Mouse (Mus musculus) brain, embryonic 18.5 days (tissue): ENCODE measurements at regions not wholly inside any gene's neighbourhood (a gene's known extent, or its start where the extent isn't known, plus 50 kb on each side); places are given as distances from the start of the nearest gene placed in this dataset.

ENCODE experiments used
- DNase-seq: peaks from one replicate; pipeline ENCODE4 v3.0.0-alpha.2; 2012; ENCODE audit warnings: low read depth, low spot score

GRCm38 (mm10) chr15:62431150-62431678 is 1413.8 kb downstream of the Gsdmc2 start:
- DNase-seq = no peak

- no peak for DNase-seq
Measured at GRCm38 (mm10) chr15:62422995-62423394, 1422.0 kb downstream of the Gsdmc2 start.

GRCm38 (mm10) chr15:62421073-62421851 is 1423.7 kb downstream of the Gsdmc2 start:
- peak; percentile 8 for DNase-seq

- DNase-seq = no peak
Measured at GRCm38 (mm10) chr15:62416691-62417090, 1428.3 kb downstream of the Gsdmc2 start.

GRCm38 (mm10) chr15:62413694-62414093 is 1431.3 kb downstream of the Gsdmc2 start:
- DNase-seq = no peak

DNA sequence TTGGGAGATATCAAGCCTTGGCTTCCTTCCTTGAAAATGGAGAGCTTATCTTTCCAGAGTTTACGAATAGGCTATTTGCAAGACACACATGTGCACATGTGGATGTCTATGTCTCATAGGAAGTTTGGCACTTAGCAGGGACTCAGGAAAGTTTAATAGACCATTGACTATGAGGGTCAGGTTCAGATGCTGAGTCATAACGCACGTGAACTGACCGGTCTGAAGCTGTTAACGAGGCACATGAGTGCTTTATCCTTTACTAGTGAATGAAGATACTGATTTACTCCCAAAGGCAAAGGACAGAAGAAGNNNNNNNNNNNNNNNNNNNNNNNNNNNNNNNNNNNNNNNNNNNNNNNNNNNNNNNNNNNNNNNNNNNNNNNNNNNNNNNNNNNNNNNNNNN is 1442.8 kb downstream of the Gsdmc2 start:
- no peak for DNase-seq

DNA sequence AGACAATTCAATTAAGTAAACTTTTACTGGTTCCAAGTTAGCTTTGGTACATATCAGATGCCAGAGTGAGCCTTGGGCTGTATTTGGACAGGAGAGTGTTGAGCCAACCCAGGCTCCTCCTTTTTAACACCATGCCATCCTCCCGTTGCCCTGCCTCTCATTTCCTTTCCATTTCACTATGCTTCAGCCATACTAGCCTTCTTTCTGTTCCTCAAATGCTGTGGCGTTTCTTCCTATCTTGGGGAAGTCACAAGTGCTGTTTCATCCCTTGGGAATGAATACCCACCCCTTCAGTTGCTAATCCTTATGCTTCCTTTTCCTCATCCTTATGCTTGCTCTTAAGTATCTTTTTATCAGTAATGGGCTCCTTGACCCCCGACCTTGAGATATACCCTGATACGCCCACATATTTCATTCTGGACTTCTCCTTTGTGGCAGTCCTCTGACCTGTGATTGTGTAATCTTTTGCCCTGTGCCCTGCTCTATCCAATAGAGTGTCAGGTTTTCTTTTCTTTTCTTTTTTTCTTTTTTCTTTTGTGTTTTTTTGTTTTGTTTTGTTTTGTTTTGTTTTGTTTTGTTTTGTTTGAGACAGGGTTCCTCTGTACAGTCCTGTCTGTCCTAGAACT is 1443.9 kb downstream of the Gsdmc2 start:
- DNase-seq = no peak

GRCm38 (mm10) chr15:62399381-62399780 is 1445.6 kb downstream of the Gsdmc2 start:
- no peak for DNase-seq

DNA sequence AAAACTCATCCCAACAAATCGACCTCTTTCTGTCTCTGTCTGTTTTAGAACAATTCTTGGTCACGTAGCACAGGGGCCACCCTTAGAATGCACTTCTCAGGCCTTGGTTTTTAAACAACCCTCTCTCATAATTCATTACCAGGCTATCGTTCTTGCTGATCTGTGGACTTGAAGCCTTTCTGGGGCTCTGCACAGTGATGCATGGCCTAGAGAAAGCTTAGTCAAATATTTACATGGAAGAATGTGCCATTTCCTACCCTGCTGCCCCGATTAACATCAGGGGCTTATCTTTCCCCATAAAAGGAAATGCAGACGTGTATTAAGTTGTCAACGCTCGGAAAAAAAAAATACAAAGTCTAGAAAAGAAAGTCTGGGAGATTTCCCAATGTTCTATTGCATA is 1448.0 kb downstream of the Gsdmc2 start:
- DNase-seq = no peak

GRCm38 (mm10) chr15:62395377-62395776 is 1449.6 kb downstream of the Gsdmc2 start:
- DNase-seq = no peak

DNA sequence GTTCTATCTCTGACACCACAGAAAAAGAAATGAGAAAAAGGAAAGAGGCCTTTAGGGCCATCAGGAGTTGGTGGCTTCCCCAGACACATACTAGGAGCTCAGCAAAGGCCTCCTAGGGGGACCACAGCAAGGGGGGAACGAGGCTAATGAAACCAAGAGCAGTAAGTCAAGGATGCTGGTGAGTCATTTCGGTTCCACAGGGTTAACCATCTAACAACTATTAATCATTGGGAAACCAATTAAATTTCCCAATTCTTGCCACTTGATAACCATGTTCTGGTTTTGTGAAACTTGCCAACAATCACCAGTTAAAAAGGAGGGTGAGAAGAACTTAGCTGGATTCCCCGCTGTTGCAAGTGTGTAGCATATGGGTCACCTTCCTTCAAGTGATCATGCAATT is 1451.6 kb downstream of the Gsdmc2 start:
- no peak for DNase-seq

GRCm38 (mm10) chr15:62392839-62393238 is 1452.1 kb downstream of the Gsdmc2 start:
- DNase-seq = no peak

DNA sequence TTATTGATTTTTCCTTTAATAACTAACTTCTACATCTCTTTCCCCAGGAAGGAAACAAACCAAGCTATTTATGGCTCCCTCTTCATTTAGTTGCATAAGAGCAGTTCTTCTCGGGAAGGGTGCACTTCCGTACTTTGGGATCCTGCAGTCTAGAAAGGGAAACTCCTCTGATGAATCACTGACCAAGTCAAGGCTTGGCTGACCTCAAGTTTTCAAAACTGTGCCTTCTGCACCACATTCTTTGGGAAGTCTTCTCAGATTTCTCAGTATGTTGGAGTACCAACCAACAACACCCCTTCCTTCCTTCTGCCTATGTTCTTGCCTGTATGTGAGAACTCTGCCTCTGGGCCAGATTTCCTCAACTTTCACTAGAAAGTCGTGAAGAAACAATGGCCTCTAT is 1452.6 kb downstream of the Gsdmc2 start:
- no peak for DNase-seq

DNA sequence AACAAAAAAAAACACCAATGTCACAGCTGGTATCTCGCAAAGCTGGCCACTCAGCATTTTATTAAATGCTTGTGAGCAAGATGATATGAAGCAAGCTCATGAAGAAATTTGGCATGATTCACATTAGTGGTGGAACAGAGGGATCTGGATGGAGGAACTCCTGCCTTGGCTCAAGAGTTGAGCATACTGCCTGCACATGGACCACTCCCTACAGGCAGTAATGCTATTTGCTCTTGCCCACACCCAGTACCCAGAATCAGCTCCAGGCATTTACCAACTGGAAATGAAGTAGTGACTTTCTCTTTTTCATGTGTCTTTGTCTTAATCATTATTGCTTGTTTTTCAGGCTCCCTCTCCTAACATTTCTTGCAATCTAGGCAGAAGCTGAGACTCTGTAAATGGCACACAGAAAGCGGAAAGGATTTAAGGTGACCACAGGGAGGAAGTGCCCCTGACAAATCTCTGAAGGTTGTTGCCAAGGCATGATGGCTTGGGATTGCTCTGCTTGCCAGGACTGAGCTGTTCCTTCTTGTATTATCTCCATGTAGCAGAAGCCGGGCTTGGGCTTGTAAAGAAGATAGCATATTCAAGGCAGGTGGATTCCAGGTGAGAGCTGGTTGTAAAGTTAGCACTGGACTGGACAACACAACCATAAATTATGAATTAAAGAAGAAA is 1455.4 kb downstream of the Gsdmc2 start:
- DNase-seq = no peak

GRCm38 (mm10) chr15:62382233-62382632 is 1459.4 kb upstream of the A1bg start:
- DNase-seq = no peak

DNA sequence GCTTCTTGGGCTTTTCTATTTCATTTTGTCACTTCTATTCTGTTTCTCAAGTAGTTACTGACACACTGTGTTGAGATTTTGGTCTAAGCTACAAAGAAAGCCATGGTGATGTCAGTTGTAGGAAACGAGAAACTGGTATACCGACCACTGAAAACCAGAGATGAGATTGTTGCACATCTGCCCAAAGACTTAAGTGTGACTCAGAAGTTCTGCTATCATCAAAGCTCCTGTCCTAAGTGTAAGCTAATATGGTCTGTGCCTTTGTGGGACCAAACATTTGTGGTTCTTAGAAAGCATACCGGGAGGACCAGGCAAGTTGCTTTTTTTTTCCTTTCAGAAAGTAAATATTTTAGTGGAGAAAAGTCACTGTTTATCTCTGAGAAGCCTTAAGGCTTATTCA is 1451.8 kb upstream of the A1bg start:
- DNase-seq = no peak

GRCm38 (mm10) chr15:62361171-62361570 is 1438.4 kb upstream of the A1bg start:
- no peak for DNase-seq

DNA sequence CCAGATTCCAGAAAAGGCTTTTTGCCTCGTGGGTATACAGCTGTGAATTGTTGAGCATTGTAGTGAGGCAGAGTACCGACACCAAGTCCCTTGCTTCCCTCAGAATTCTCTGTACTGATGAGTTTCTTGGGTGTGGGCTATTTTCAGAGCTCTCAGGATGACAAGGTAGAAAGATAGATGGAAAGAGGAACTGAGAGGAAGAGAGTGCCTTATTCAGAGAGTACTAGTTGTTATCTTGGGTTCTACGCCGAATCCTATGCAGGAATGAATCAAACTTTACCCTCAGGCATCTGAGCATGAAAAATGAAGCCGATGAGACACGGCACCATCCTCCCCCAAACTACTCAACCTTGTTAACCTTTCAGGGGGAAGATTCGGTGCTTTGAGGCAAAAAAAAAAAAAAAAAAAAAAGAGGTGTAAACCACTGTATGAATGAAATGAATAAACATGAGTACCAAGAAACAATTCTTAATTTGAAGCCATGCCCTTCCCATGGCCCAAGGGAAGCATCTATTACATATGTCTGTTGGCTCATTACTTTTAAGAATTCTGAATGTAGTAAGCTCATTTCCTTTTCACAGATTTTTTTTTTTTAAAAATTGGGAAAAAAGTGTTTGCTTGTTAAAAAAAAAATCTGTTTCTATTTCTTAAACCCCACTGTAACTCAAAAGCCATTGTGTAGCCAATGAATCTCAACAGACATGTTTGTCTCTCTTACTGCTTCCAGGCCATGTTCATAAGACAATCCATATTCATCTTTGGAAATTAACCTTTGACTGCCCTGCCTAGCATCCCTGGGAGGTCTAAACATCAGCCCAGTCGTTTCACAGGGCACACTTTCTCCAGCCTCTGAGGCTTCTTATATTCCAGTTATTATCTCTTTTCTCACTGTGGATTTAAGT is 1435.8 kb upstream of the A1bg start:
- no peak for DNase-seq

- no peak for DNase-seq
Measured at GRCm38 (mm10) chr15:62353786-62354185, 1431.0 kb upstream of the A1bg start.

GRCm38 (mm10) chr15:62350862-62351757 is 1428.3 kb upstream of the A1bg start:
- DNase-seq = no peak
